Comparison of ENCODE assay signal across 8 mouse cellular contexts in genomic region chr9:62839172-62839770, GRCm38 (mm10). TPM values are rescaled to one million over a fixed set of nuclear protein-coding genes. Genes with fewer than 3 reads are reported as not detected.
DNase-seq lines count a peak whose midpoint lies in the region; ATAC-seq and TF ChIP-seq lines count a peak whose summit lies in the region.

No protein-coding gene starts in this region.

- H3K9ac ChIP-seq in MEL (ENCODE audit: control insufficient read depth, low read depth, low read length, poor library complexity, severe bottlenecking) = peak overlapping the region; percentile 97
- peak overlapping the region; percentile 79 for H3K9ac ChIP-seq in forebrain, embryonic 11.5 days (ENCODE audit: low read length)
- peak overlapping the region; percentile 90 for H3K9ac ChIP-seq in kidney, embryonic 16.5 days (replicated peaks; ENCODE audit: low read length)
- H3K9ac ChIP-seq in midbrain, embryonic 11.5 days (ENCODE audit: low read length) = peak overlapping the region; percentile 90

- no peaks in the 10 kb centered on the region for H3K27me3 ChIP-seq in cerebellum, adult 2 months (ENCODE audit: control insufficient read depth, insufficient read depth, low read length)
- H3K27me3 ChIP-seq in MEL (ENCODE audit: control insufficient read depth in 1 of 2, insufficient read depth in 2 of 2, low read length in 2 of 2) = no peaks in the 10 kb centered on the region
- no peaks in the 10 kb centered on the region for H3K27me3 ChIP-seq in forebrain, embryonic 11.5 days (ENCODE audit: control insufficient read depth, insufficient read depth, low read length)
- no peaks in the 10 kb centered on the region for H3K27me3 ChIP-seq in kidney, embryonic 16.5 days (ENCODE audit: insufficient read depth, low read length)
- no peaks in the 10 kb centered on the region for H3K27me3 ChIP-seq in midbrain, embryonic 11.5 days (ENCODE audit: control insufficient read depth, insufficient read depth, low read length)

- TF ChIP-seq EP300 in MEL (IDR thresholded peaks at IDR 0.05; ENCODE audit: low read depth in 1 of 2, low read length in 2 of 2) = no peak

- H3K36me3 ChIP-seq in MEL (ENCODE audit: control insufficient read depth in 1 of 2, insufficient read depth in 2 of 2, low read length in 2 of 2) = peaks cover 0 to 8% of the 10 kb centered on the region in 2 experiments; a peak in 2 of 4 replicates
- H3K36me3 ChIP-seq in forebrain, embryonic 11.5 days (ENCODE audit: control insufficient read depth, insufficient read depth, low read length) = no peaks in the 10 kb centered on the region
- H3K36me3 ChIP-seq in kidney, embryonic 16.5 days (ENCODE audit: insufficient read depth, low read length) = no peaks in the 10 kb centered on the region
- no peaks in the 10 kb centered on the region for H3K36me3 ChIP-seq in midbrain, embryonic 11.5 days (ENCODE audit: control insufficient read depth, insufficient read depth, low read length)

- 7% methylated on average over 14 of the region's 14 CpGs for WGBS in cerebellum, adult 2 months
- 22% methylated on average over 14 of the region's 14 CpGs for WGBS in forebrain, embryonic 11.5 days
- 10% methylated on average over 14 of the region's 14 CpGs for WGBS in kidney, embryonic 16.5 days
- 18% methylated on average over 14 of the region's 14 CpGs for WGBS in midbrain, embryonic 11.5 days

- TF ChIP-seq POLR2A in cerebellum, adult 2 months (IDR thresholded peaks at IDR 0.05; ENCODE audit: borderline replicate concordance, insufficient read depth, low read length) = no peak
- no peak for TF ChIP-seq POLR2A in MEL (IDR thresholded peaks at IDR 0.05; ENCODE audit: control insufficient read depth in 1 of 2, insufficient read depth in 1 of 2, low read depth in 1 of 2, low read length in 2 of 2, poor library complexity in 1 of 2)

- ATAC-seq in forebrain, embryonic 11.5 days (replicated peaks; ENCODE audit: low FRiP score) = no peak
- peak; percentile 0 for ATAC-seq in kidney, embryonic 16.5 days (ENCODE audit: low FRiP score, low TSS enrichment)
- ATAC-seq in midbrain, embryonic 11.5 days (ENCODE audit: low FRiP score) = no peak
- ATAC-seq in CD4-positive, CD25-positive, alpha-beta regulatory T cell, adult 4 months = no peak

- no peak for TF ChIP-seq CTCF in cerebellum, adult 2 months (IDR thresholded peaks at IDR 0.05; ENCODE audit: borderline replicate concordance, insufficient read depth, low read depth, low read length)
- no peak for TF ChIP-seq CTCF in MEL (IDR thresholded peaks at IDR 0.05 in 2 of 3, conservative IDR thresholded peaks at IDR 0.05 in 1 of 3; ENCODE audit: control insufficient read depth in 1 of 3, insufficient read depth in 1 of 3, low read depth in 2 of 3, low read length in 3 of 3, poor library complexity in 1 of 3, severe bottlenecking in 1 of 3)

- no peak for TF ChIP-seq RAD21 in MEL (IDR thresholded peaks at IDR 0.05; ENCODE audit: low read depth, low read length)

- H3K4me3 ChIP-seq in cerebellum, adult 2 months (replicated peaks; ENCODE audit: insufficient read depth, low read depth, low read length) = peak overlapping the region; percentile 92
- peak overlapping the region; percentile 69 to 71 for H3K4me3 ChIP-seq in MEL (ENCODE audit: control insufficient read depth in 1 of 2, insufficient read depth in 1 of 2, low read depth in 2 of 2, low read length in 2 of 2)
- H3K4me3 ChIP-seq in forebrain, embryonic 11.5 days (ENCODE audit: low read depth, low read length) = peak overlapping the region; percentile 47
- peak overlapping the region; percentile 56 for H3K4me3 ChIP-seq in kidney, embryonic 16.5 days (ENCODE audit: low read length)
- peak overlapping the region; percentile 63 for H3K4me3 ChIP-seq in midbrain, embryonic 11.5 days (ENCODE audit: low read depth, low read length)

- peak overlapping the region; percentile 65 for H3K4me2 ChIP-seq in forebrain, embryonic 11.5 days (ENCODE audit: low read depth, low read length, severe bottlenecking)
- peak overlapping the region; percentile 82 for H3K4me2 ChIP-seq in kidney, embryonic 16.5 days (replicated peaks; ENCODE audit: low read depth, low read length)
- peak overlapping the region; percentile 77 for H3K4me2 ChIP-seq in midbrain, embryonic 11.5 days

- no peaks in the 10 kb centered on the region for H3K9me3 ChIP-seq in MEL (replicated peaks; ENCODE audit: insufficient read depth, low read length)
- no peaks in the 10 kb centered on the region for H3K9me3 ChIP-seq in forebrain, embryonic 11.5 days (ENCODE audit: control insufficient read depth, low read length)
- H3K9me3 ChIP-seq in kidney, embryonic 16.5 days (ENCODE audit: low read length) = no peaks in the 10 kb centered on the region
- H3K9me3 ChIP-seq in midbrain, embryonic 11.5 days (ENCODE audit: control insufficient read depth, low read length) = no peaks in the 10 kb centered on the region

- peak overlapping the region; percentile 75 for H3K27ac ChIP-seq in cerebellum, adult 2 months (ENCODE audit: insufficient read depth, low read length)
- H3K27ac ChIP-seq in MEL (ENCODE audit: control insufficient read depth, low read depth, low read length) = peak overlapping the region; percentile 66
- H3K27ac ChIP-seq in forebrain, embryonic 11.5 days (ENCODE audit: low read depth, low read length) = peak overlapping the region; percentile 60
- H3K27ac ChIP-seq in kidney, embryonic 16.5 days (ENCODE audit: low read length) = peak overlapping the region; percentile 83
- peak overlapping the region; percentile 75 for H3K27ac ChIP-seq in midbrain, embryonic 11.5 days (ENCODE audit: low read depth, low read length)

- H3K79me2 ChIP-seq in MEL (ENCODE audit: control insufficient read depth, insufficient read depth, low read length, poor library complexity) = peaks cover 9% of the 10 kb centered on the region

- peaks cover 10% of the 10 kb centered on the region for H3K4me1 ChIP-seq in cerebellum, adult 2 months (ENCODE audit: control insufficient read depth, insufficient read depth, low read length)
- peaks cover 3 to 22% of the 10 kb centered on the region in 2 experiments for H3K4me1 ChIP-seq in MEL (ENCODE audit: control insufficient read depth in 1 of 2, insufficient read depth in 2 of 2, low read length in 2 of 2)
- peaks cover 8% of the 10 kb centered on the region; the same call in 1 of the 2 replicates for H3K4me1 ChIP-seq in forebrain, embryonic 11.5 days (replicated peaks; ENCODE audit: control insufficient read depth, insufficient read depth, low read length)
- peaks cover 19% of the 10 kb centered on the region for H3K4me1 ChIP-seq in kidney, embryonic 16.5 days (ENCODE audit: insufficient read depth, low read length)
- H3K4me1 ChIP-seq in midbrain, embryonic 11.5 days (ENCODE audit: control insufficient read depth, insufficient read depth, low read length) = peaks cover 6% of the 10 kb centered on the region

- peak in 1 of 2 experiments; percentile 56 for DNase-seq in cerebellum, adult 2 months
- no peak for DNase-seq in cerebellum, adult 11 months
- peak; percentile 46 for DNase-seq in MEL (ENCODE audit: low read depth, low spot score)
- DNase-seq in forebrain, embryonic 11.5 days (ENCODE audit: low spot score) = peak; percentile 65
- peak; percentile 94 for DNase-seq in midbrain, embryonic 11.5 days (ENCODE audit: low spot score, missing footprints)
- DNase-seq in ovary, postnatal 10 days (ENCODE audit: low spot score) = no peak

TF ChIP-seq in MEL, 35 proteins besides CTCF, POLR2A, EP300 and RAD21 (continues in another document):
- TF ChIP-seq USF1 (IDR thresholded peaks at IDR 0.05; ENCODE audit: low read depth, low read length) (0 out of 2 replicates have a peak, but pooled peaks have one; percentile 6), POLR2AphosphoS5 (IDR thresholded peaks at IDR 0.05; ENCODE audit: borderline replicate concordance, low read depth, low read length) (no peak), ELF1 (IDR thresholded peaks at IDR 0.05; ENCODE audit: low read depth, low read length) (no peak), GATA1 (IDR thresholded peaks at IDR 0.05; ENCODE audit: low read depth, low read length) (no peak), MYC (IDR thresholded peaks at IDR 0.05; ENCODE audit: low read depth, low read length) (peak; percentile 35; the same call in 1 of the 2 replicates), USF2 (IDR thresholded peaks at IDR 0.05; ENCODE audit: borderline replicate concordance in 1 of 2, insufficient read depth in 1 of 2, low read depth in 1 of 2, low read length in 2 of 2) (no peak)

RNA-seq across cellular contexts. Expression of gene Cln6, which starts 0.7 kb away (rescaled TPM):
- 17.6 and 22.1 TPM in 2 replicates for polyA plus RNA-seq in cerebellum, adult 2 months (2012; rRNA removed)
- 26.5 and 29.4 TPM in 2 replicates for total RNA-seq in MEL (2012; rRNA removed)
- polyA plus RNA-seq in MEL (2012; ENCODE audit: insufficient read depth in 1 of 2, insufficient read length in 2 of 2, low read depth in 1 of 2, low replicate concordance in 2 of 2, missing spikeins in 1 of 2) = 10 to 100 TPM in 1 of 2 experiments, not detected in 1; 52.1 TPM
- polyA plus RNA-seq in forebrain, embryonic 11.5 days (2014; fragmentation: Nextera tagmentation; extraction: Ambion mirVana) = 14.5 and 17.8 TPM in 2 replicates
- polyA plus RNA-seq in kidney, embryonic 16.5 days (2015; fragmentation: Nextera tagmentation; extraction: Ambion mirVana) = 26.4 and 31.3 TPM in 2 replicates
- polyA plus RNA-seq in midbrain, embryonic 11.5 days (2014; fragmentation: Nextera tagmentation; extraction: Ambion mirVana) = 7.9 and 8.5 TPM in 2 replicates
- 10 to 100 TPM in 1 of 2 experiments, 1 to 10 TPM in 1; 9.2 to 10.8 TPM for polyA plus RNA-seq in CD4-positive, CD25-positive, alpha-beta regulatory T cell, adult 4 months (2017; shearing (Covaris generic))

RNA-seq across cellular contexts. Expression of gene Calml4, which starts 18.6 kb away (rescaled TPM):
- 5.5 and 9.2 TPM in 2 replicates for polyA plus RNA-seq in cerebellum, adult 2 months (2012; rRNA removed)
- total RNA-seq in MEL (2012; rRNA removed) = 0.62 and 1.0 TPM in 2 replicates
- polyA plus RNA-seq in MEL (2012; ENCODE audit: insufficient read depth in 1 of 2, insufficient read length in 2 of 2, low read depth in 1 of 2, low replicate concordance in 2 of 2, missing spikeins in 1 of 2) = 1 to 10 TPM in 1 of 2 experiments, not detected in 1; 4.6 TPM
- 0.48 and 1.5 TPM in 2 replicates for polyA plus RNA-seq in forebrain, embryonic 11.5 days (2014; fragmentation: Nextera tagmentation; extraction: Ambion mirVana)
- polyA plus RNA-seq in kidney, embryonic 16.5 days (2015; fragmentation: Nextera tagmentation; extraction: Ambion mirVana) = 140 and 154 TPM in 2 replicates
- polyA plus RNA-seq in midbrain, embryonic 11.5 days (2014; fragmentation: Nextera tagmentation; extraction: Ambion mirVana) = 0.40 and 1.2 TPM in 2 replicates
- 1 to 10 TPM in 1 of 2 experiments, under 1 TPM in 1; 0.63 to 1.0 TPM for polyA plus RNA-seq in CD4-positive, CD25-positive, alpha-beta regulatory T cell, adult 4 months (2017; shearing (Covaris generic))

RNA-seq across cellular contexts. Expression of gene Fem1b, which starts 27.5 kb away (rescaled TPM):
- polyA plus RNA-seq in cerebellum, adult 2 months (2012; rRNA removed) = 42.0 and 43.3 TPM in 2 replicates
- 50.5 and 55.1 TPM in 2 replicates for total RNA-seq in MEL (2012; rRNA removed)
- 10 to 100 TPM; 38.2 to 99.4 TPM for polyA plus RNA-seq in MEL (2012; ENCODE audit: insufficient read depth in 1 of 2, insufficient read length in 2 of 2, low read depth in 1 of 2, low replicate concordance in 2 of 2, missing spikeins in 1 of 2)
- polyA plus RNA-seq in forebrain, embryonic 11.5 days (2014; fragmentation: Nextera tagmentation; extraction: Ambion mirVana) = 55.0 and 58.3 TPM in 2 replicates
- polyA plus RNA-seq in kidney, embryonic 16.5 days (2015; fragmentation: Nextera tagmentation; extraction: Ambion mirVana) = 23.1 and 23.5 TPM in 2 replicates
- polyA plus RNA-seq in midbrain, embryonic 11.5 days (2014; fragmentation: Nextera tagmentation; extraction: Ambion mirVana) = 62.5 and 63.7 TPM in 2 replicates
- 1 to 10 TPM; 3.9 to 4.7 TPM for polyA plus RNA-seq in CD4-positive, CD25-positive, alpha-beta regulatory T cell, adult 4 months (2017; shearing (Covaris generic))

Comparison
In these comparisons a context has a peak if more than half of its experiments do, and no peak if none do; other contexts are left out.
1. DNase-seq: peak in MEL (single experiment), forebrain, embryonic 11.5 days (single experiment) and midbrain, embryonic 11.5 days (single experiment); none in cerebellum, adult 11 months (single experiment) and ovary, postnatal 10 days (single experiment).
2. RNA of gene Calml4, which starts 18.6 kb away (polyA plus RNA-seq): 140 to 154 TPM in kidney, embryonic 16.5 days; 5.5 to 9.2 TPM in cerebellum, adult 2 months, 4.6 TPM in MEL, 0.63 to 1.0 TPM in CD4-positive, CD25-positive, alpha-beta regulatory T cell, adult 4 months, 0.48 to 1.5 TPM in forebrain, embryonic 11.5 days and 0.40 to 1.2 TPM in midbrain, embryonic 11.5 days; every median in the first group is over 10 times any median in the second.
3. Peak in every context shown above with its lines, with median percentiles within 50 percentile points of each other: H3K27ac ChIP-seq, H3K4me3 ChIP-seq, H3K9ac ChIP-seq and H3K4me2 ChIP-seq.